Mouse (Mus musculus) layer of hippocampus, adult 9-11 months (tissue): ENCODE measurements around the gene L3mbtl2.

Source experiments
- DNase-seq: peaks from one replicate; pipeline ENCODE4 v3.0.0; 2022

The L3mbtl2 gene

DNA sequence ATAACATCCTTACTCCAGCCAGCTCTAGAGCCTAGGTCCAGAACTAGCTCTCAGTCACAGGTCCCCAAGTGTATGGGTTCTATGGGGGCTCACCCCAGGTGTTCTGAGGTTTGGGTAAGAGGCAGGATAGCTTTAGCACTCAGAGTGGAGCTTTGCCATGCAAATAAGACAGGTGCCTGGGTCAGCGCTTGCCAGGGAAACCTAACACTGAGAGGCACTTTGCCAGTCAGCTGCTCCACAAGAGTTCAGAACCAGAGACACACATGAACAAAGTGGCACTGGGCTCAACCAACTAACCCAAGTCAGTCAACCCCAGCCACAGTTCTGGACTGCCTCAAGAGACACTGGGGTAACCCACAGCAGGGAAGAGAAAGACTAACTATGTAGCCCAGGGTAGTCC, 46.0 kb downstream of the L3mbtl2 start:
- DNase-seq: no peak

DNA sequence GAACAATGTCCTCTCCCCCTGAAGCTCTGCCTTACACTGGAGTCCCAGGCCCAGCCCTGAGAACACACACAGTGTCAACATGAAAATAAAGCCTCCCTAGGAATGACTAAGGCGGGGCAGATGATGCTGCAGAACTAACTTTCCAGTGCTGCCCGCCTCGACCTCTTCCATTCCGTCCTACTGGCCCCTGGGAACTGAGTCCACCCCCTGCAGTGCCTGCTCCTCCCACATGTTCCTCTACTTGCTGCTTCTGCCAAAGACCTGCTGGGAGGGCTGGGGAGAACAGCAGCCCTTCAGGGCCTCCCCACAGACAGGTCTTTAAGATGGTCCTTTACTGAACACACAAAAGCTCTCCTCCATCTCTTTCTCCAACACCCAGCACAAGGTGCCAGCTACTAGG, 47.1 kb downstream of the L3mbtl2 start:
- DNase-seq: no peak

DNA sequence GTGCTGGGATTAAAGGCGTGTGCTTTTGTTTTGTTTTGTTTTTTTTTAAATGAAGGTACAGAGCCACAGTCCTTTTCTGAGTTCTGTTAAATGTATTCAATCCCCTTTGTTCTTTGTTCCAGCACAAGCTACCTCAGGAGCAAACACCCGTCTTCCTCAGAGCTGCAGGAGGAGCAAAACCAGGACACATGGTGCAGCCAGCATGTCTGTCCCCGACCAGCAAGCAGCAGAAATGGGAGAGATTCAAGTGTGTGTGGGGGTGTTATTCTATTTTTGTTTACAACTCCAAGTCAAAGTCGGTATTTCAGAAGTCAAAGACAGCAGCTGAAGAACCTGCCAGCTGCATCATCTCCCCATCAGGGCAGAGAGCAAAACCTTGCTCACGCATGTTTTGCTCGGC, 50.1 kb downstream of the L3mbtl2 start:
- no peak for DNase-seq

DNA sequence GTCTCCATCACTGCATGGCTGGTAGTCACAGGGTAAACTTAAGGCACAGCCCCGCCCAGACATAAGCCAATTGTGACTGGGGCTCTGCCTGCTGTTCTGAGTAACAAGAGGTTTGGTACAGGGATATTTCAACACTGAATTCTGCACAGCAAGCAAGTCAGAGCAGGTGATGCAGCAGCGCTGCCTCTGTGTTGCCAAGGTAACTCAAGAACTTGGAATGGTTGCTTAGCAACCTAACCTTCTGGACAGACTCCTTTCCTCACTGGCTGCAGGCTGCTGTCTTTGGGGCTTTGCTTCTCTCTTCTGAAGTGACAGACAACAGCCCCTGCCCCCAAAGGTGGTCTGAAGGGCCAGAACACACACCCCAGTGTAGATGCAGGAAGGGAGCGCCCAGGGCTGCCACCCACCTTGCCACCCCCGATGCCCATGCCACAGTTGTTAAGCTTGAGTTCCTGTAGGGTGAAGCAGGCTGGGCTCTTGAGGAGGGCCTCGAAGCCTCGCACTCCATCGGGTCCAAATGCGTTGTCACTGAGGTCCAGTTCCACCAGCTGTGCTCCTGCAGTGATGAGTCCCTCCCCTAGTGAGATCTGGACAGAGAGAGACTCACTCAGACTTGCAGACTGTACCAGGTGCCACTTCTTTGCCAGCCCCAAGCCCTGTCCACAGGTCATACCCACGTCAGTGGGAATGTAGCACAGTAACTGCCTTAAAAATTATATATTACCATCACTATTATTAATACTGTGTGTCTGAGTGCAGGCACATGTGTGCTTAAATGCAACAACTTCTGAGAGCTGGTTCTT, 54.8 kb downstream of the L3mbtl2 start:
- peak; percentile 61 for DNase-seq

DNA sequence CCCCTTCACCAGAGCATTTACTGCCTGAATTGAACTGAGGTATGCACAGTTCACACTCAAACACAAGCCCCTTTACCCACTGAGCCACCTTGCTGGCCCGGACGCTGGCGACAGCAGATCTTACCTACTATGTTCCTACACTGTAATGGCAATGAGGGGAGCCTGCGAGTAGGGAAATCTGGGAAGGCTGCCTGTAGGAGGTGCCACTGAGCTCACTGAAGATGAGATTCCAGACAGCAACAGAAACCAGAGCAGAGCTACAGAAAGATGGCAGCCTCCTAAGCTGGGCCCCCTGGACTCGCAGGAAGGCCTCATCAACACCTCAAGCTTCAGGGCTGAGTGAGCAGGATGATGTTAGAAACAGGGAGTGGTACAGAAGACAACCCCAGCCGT, 55.4 kb downstream of the L3mbtl2 start:
- no peak for DNase-seq

DNA sequence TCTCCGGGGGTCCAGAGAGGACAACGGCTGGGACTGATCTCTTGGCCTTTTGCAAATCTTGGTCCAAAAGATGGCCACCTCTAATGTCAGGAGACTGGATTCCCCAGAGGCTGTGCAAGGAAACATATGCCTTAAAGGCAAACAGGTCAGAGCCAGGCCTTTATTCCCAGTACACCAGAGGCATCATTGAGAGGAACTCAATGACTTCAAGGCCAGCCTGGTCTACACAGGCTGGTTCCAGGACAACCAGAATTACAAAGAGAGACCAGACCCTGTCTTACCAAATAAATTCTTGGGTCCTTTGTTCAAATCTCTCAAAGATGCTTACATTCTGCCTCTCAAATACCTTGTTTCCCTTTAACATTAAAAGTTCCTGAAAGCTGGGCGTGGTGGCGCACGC, 58.7 kb downstream of the L3mbtl2 start:
- DNase-seq: no peak

DNA sequence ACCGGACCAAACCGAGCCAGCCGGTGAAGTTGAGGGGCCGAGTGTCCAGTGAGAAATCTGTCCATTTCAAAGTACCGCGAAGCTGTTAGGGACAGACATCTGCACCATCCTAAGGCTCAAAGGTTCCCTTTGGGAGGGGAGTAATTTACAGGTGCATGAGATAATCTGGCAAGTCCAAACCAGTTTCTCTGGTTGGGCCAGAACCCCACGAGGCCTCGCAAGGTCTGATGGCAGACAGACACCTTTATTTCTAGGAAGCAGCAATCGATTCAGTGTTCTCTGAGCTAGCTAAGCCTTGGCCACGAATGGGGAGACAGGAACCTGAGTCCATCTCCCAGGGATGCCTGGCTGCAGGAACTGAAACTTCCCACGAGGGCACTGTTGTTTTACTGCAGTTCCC, 60.0 kb downstream of the L3mbtl2 start:
- DNase-seq: no peak

DNA sequence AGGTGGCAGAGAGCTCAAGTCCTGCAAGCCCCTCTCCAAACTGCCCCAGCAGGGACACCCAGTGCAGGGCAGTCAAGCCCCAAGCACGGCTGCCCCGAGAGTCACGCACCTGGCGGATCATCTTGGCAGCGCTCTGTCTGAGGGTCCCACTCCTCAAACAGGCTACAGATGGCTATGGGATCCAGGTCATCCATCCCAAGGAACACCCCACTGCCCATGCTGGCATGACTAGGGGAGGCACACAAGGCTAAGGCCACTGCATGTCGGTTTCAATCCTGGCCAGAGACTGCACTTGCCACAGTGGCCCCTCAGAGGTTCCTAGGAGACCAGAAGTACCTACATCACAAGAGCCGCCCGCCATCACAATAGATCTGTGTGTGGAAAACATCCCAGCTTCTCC, 62.3 kb downstream of the L3mbtl2 start:
- DNase-seq: no peak

DNA sequence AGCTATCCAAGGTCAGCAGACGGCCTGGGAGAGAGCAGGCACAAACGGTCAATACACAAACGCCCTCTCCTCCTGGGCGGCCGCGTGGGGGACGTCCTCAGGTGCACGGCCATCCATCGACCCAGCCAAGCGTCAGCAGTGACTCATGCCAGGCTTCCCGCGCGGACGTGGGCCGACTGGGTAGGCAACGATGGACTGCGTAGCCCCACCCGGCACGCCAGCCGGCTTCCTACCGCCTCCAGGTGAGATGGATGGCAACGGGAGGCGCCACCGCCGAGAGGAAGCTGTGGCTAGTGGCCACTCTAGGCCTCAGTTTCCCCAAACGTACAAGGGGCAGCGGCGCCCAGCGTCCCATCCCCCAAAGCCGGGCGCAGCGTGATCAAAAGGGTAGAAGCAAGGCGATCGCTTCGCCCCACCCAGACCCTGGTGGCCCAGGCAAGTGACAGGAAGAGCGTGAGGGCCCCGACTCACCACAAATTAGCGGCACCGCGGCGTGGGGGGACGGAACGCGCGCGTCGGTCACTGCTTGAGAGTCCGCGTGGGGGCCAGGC, 65.6 kb downstream of the L3mbtl2 start:
- peak; percentile 48 for DNase-seq

DNA sequence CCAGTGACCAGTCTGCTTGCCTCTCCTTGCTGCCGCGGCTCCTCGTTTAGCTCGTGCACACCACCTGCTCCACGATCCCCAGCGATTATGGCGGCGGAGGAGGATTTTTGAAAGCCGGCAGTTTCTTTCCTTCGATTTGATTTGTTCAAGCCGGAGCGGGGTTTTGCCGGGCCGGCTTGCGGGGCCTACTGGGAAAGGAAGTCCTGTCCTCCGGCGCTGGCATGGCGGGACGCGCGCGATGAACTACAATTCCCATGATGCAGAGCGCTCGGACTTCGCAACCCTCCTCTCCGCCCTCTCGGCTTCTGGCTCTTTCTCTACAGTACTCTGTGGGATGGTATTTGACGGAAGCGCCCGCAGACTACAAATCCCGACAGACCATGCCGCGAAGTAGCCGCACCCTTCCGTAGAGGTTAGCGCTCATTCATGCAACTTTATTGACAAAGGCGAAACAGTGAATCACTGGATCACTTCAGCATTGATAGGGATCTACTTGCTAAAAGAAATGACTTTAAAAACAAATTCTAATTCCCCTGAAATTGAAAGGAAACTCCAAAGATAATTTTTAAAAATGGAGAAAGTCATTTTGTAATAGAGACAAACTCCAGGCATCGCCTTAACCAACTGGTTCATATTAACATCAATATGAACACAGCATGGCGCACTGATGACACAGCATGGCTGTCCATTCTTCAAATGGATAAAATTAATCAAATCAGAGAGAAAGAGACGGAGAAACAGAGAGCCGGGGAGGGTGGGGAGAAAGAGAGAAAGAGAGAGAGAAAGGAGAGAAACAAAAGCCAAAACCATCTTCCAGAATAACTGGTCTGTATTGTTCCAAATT, 66.3 kb downstream of the L3mbtl2 start:
- peak; percentile 99 for DNase-seq

DNA sequence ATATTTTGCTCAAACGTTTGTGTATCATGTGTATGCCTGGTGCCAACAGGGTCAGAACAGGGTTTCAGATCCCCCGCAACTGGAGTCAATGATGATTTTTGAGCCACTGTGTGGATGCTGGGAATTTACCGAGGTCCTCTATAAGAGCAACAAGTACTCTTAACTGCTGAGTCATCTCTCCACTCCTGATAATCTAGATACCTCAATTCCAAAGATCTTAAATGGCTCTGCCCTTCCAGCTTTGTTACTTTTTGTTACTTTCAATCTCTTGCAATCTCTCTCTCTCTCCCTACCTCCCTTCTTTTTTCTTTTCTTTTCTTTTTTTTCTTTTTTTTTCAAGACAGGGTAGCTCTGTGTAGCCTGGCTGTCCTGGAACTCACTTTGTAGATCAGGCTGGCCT, 71.4 kb downstream of the L3mbtl2 start:
- DNase-seq: no peak
